16 mouse cellular contexts compared by ENCODE assay signal in the genomic region with DNA sequence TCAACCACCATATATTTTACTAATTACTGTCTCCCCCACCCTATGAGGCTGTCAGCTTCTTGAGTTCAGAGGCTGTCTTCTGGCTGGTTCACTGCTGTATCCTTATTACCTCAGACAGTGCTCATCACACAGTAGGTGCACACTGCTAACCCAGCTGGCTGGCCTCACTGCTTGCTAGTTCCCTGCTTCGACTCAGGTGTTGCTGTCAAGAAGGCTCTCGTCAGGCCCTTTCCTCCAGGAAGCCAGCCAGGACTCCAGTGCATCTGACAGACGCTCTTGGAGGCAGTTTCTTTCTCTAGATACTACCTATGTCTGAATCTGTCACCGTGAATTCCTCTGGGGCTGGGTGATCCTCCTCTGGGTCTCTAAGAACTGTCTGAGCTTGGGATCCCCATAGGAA.
DNase-seq lines count a peak whose midpoint lies in the region; ATAC-seq and TF ChIP-seq lines count a peak whose summit lies in the region.
"Had no signal": no experiment of that assay in that cellular context is flagged by ENCODE, and none has a peak within 500 bp of the region (broad histone marks: within the 10 kb centered on the region; RNA-seq: fewer than 3 reads in every experiment).

No protein-coding gene starts in this region.

- no peak for ATAC-seq in forebrain, embryonic 13.5 days
- ATAC-seq: hindbrain, embryonic 16.5 days; inflammation-experienced regulatory T-cells, adult 6 months had no signal

- H3K27ac ChIP-seq in forebrain, embryonic 13.5 days = peak overlapping the region; percentile 80; the same call in 1 of the 2 replicates
- H3K27ac ChIP-seq in olfactory bulb, adult 2 months (ENCODE audit: insufficient read depth, low read depth, low read length) = peak overlapping the region; percentile 70
- H3K27ac ChIP-seq: heart, embryonic 13.5 days had no signal

- no peak overlapping the region for H3K4me2 ChIP-seq in forebrain, embryonic 13.5 days
- H3K4me2 ChIP-seq: heart, embryonic 13.5 days had no signal

- H3K4me1 ChIP-seq in forebrain, embryonic 13.5 days = peaks cover 39% of the 10 kb centered on the region
- peaks cover 37% of the 10 kb centered on the region for H3K4me1 ChIP-seq in olfactory bulb, adult 2 months (ENCODE audit: control insufficient read depth, insufficient read depth, low read length)
- H3K4me1 ChIP-seq: heart, embryonic 13.5 days had no signal

- no peaks in the 10 kb centered on the region for H3K9me3 ChIP-seq in forebrain, embryonic 13.5 days (replicated peaks)
- H3K9me3 ChIP-seq: embryonic facial prominence, embryonic 10.5 days; heart, embryonic 13.5 days had no signal

- no peaks in the 10 kb centered on the region for H3K27me3 ChIP-seq in forebrain, embryonic 13.5 days

- no peak overlapping the region for H3K9ac ChIP-seq in forebrain, embryonic 13.5 days
- H3K9ac ChIP-seq: heart, embryonic 13.5 days had no signal

- TF ChIP-seq POLR2A in olfactory bulb, adult 2 months (IDR thresholded peaks at IDR 0.05; ENCODE audit: insufficient read depth, low read depth, low read length) = no peak

- 91% methylated on average over 4 of the region's 4 CpGs for WGBS in forebrain, embryonic 13.5 days
- 75% methylated on average over 4 of the region's 4 CpGs for WGBS in olfactory bulb, adult 2 months

- no peaks in the 10 kb centered on the region for H3K36me3 ChIP-seq in forebrain, embryonic 13.5 days (ENCODE audit: poor library complexity, severe bottlenecking)
- H3K36me3 ChIP-seq: embryonic facial prominence, embryonic 10.5 days; heart, embryonic 13.5 days had no signal

- H3K4me3 ChIP-seq in forebrain, embryonic 13.5 days = no peak overlapping the region
- no peak overlapping the region for H3K4me3 ChIP-seq in olfactory bulb, adult 2 months (ENCODE audit: insufficient read depth, low read depth, low read length)
- H3K4me3 ChIP-seq: embryonic facial prominence, embryonic 10.5 days; heart, embryonic 13.5 days had no signal

- no peak for TF ChIP-seq CTCF in olfactory bulb, adult 2 months (IDR thresholded peaks at IDR 0.05; ENCODE audit: insufficient read depth, low read depth, low read length)

- peak; percentile 21 for DNase-seq in cerebellum, adult 11-12 months
- no peak for DNase-seq in cerebellum, adult 8-10 months
- DNase-seq in heart, adult 11 months = peak; percentile 72
- DNase-seq in heart, adult 8-10 months (ENCODE audit: low spot score) = no peak
- no peak for DNase-seq in spleen, postnatal 36 days (ENCODE audit: low spot score in 2 of 2)
- DNase-seq: adrenal gland, postnatal 10 days; cerebellum, postnatal 36 days; gastrocnemius, postnatal 14 days; heart, postnatal 36 days; kidney, adult 11 months had no signal

Comparison
In these comparisons a context has a peak if more than half of its experiments do, and no peak if none do; other contexts are left out.
1. DNase-seq: peak in cerebellum, adult 11-12 months (single experiment) and heart, adult 11 months (single experiment); none in cerebellum, adult 8-10 months (single experiment), heart, adult 8-10 months (single experiment) and spleen, postnatal 36 days (0 of 2).